Mouse (Mus musculus) CH12.LX (cell line): ENCODE results near the gene Slc4a10. TPM values are rescaled to one million over a fixed set of nuclear protein-coding genes. Genes with fewer than 3 reads are reported as not detected.

Experiments
- DNase-seq: peaks from one replicate; pipeline ENCODE4 v3.0.0-alpha.2; 2013; ENCODE audit errors: extremely low read depth
- H3K27ac ChIP-seq: 2 replicates; pipeline ENCODE4 v1.5.1; 2012; ENCODE audit warnings: low read depth, mild to moderate bottlenecking, control low read depth, moderate library complexity; ENCODE audit not compliant: insufficient read depth
- H3K27me3 ChIP-seq: replicated peaks from 2 replicates; pipeline ENCODE3; 2012; ENCODE audit warnings: inconsistent platforms
- H3K36me3 ChIP-seq, 2 experiments: replicated peaks in 1 of 2; 2 replicates each; pipeline versions ENCODE3 to v1.6.1; 2012; ENCODE audit warnings: inconsistent platforms in 1 of 2, low read length in 1 of 2, mild to moderate bottlenecking in 1 of 2, mixed read lengths in 1 of 2, moderate library complexity in 1 of 2; ENCODE audit not compliant: control insufficient read depth in 1 of 2, insufficient read depth in 1 of 2
- H3K4me1 ChIP-seq, 2 experiments: 2 replicates each; pipeline ENCODE4 v1.6.1; 2012; ENCODE audit warnings: inconsistent platforms in 1 of 2, moderate library complexity in 1 of 2; ENCODE audit not compliant: insufficient read depth in 2 of 2, control insufficient read depth in 1 of 2
- H3K4me2 ChIP-seq: 2 replicates; pipeline ENCODE4 v1.6.1; 2012; ENCODE audit warnings: low read depth, mild to moderate bottlenecking, control low read depth; ENCODE audit not compliant: poor library complexity, insufficient read depth, severe bottlenecking
- H3K4me3 ChIP-seq, 3 experiments: fragments of 150-350 bp in 1 of 3; sonication (generic) in 1 of 3; replicated peaks in 1 of 3; 2 replicates each; pipeline versions ENCODE3 to v1.5.1; 2011 to 2012; ENCODE audit warnings: low read depth in 2 of 3, low read length in 2 of 3, mild to moderate bottlenecking in 2 of 3, moderate library complexity in 2 of 3, control low read depth in 1 of 3, improper control_type of control experiment in 1 of 3, inconsistent platforms in 1 of 3, mixed read lengths in 1 of 3; ENCODE audit not compliant: poor library complexity in 1 of 3
- H3K79me2 ChIP-seq: replicated peaks from 2 replicates; pipeline ENCODE4 v1.6.1; 2012; ENCODE audit warnings: mild to moderate bottlenecking, moderate library complexity; ENCODE audit not compliant: control insufficient read depth, poor library complexity, insufficient read depth, severe bottlenecking; ENCODE audit errors: extremely low read depth
- H3K9ac ChIP-seq: 2 replicates; pipeline ENCODE4 v1.6.1; 2012; ENCODE audit warnings: low read depth, mild to moderate bottlenecking, control low read depth, moderate library complexity; ENCODE audit not compliant: insufficient read depth
- H3K9me3 ChIP-seq: replicated peaks from 2 replicates; pipeline ENCODE3; 2012; ENCODE audit warnings: low read length, inconsistent platforms, mixed read lengths
- BHLHE40 ChIP-seq: IDR thresholded peaks from 2 replicates; pipeline ENCODE4 v1.6.1; 2011; ENCODE audit warnings: mild to moderate bottlenecking, low read depth, low read length, improper control_type of control experiment
- CHD2 ChIP-seq: IDR thresholded peaks from 2 replicates; pipeline ENCODE4 v1.6.1; 2011; ENCODE audit warnings: low read length, improper control_type of control experiment
- CTCF ChIP-seq, 2 experiments: IDR thresholded peaks in 1 of 2; conservative IDR thresholded peaks in 1 of 2; 2 replicates each; pipeline ENCODE4 v1.5.1; 2011 to 2012; ENCODE audit warnings: low read depth in 2 of 2, low read length in 2 of 2, improper control_type of control experiment in 1 of 2, inconsistent platforms in 1 of 2, mild to moderate bottlenecking in 1 of 2, moderate library complexity in 1 of 2
- GABPA ChIP-seq: IDR thresholded peaks from 2 replicates; pipeline ENCODE4 v1.6.1; 2012; ENCODE audit warnings: low read depth, low read length, improper control_type of control experiment, inconsistent platforms; ENCODE audit not compliant: insufficient replicate concordance
- HCFC1 ChIP-seq: IDR thresholded peaks from 2 replicates; pipeline ENCODE4 v1.6.1; 2012; ENCODE audit warnings: low read depth, mild to moderate bottlenecking, inconsistent platforms, low read length, improper control_type of control experiment
- IRF4 ChIP-seq: IDR thresholded peaks from 2 replicates; pipeline ENCODE4 v1.6.1; 2014; ENCODE audit warnings: low read depth, mild to moderate bottlenecking, inconsistent platforms, low read length, improper control_type of control experiment
- JUN ChIP-seq: IDR thresholded peaks from 2 replicates; pipeline ENCODE4 v1.6.1; 2011; ENCODE audit warnings: low read depth, mild to moderate bottlenecking, low read length, improper control_type of control experiment, moderate library complexity; ENCODE audit not compliant: insufficient read depth
- JUND ChIP-seq: conservative IDR thresholded peaks from 2 replicates; pipeline ENCODE4 v1.6.1; 2011; ENCODE audit warnings: low read depth, low read length, improper control_type of control experiment
- MAFK ChIP-seq: IDR thresholded peaks from 2 replicates; pipeline ENCODE4 v1.6.1; 2011; ENCODE audit warnings: low read length, improper control_type of control experiment; ENCODE audit not compliant: insufficient replicate concordance
- MAX ChIP-seq: IDR thresholded peaks from 2 replicates; pipeline ENCODE4 v1.6.1; 2011; ENCODE audit warnings: low read length, improper control_type of control experiment
- MAZ ChIP-seq: IDR thresholded peaks from 2 replicates; pipeline ENCODE4 v1.6.1; 2012; ENCODE audit warnings: low read depth, mild to moderate bottlenecking, inconsistent platforms, low read length, improper control_type of control experiment, moderate library complexity
- MEF2A ChIP-seq: IDR thresholded peaks from 2 replicates; pipeline ENCODE4 v1.6.1; 2014; ENCODE audit warnings: low read depth, mild to moderate bottlenecking, inconsistent platforms, low read length, improper control_type of control experiment, borderline replicate concordance
- POLR2AphosphoS2 ChIP-seq: IDR thresholded peaks from 2 replicates; pipeline ENCODE4 v1.6.1; 2011; ENCODE audit warnings: low read depth, low read length, improper control_type of control experiment
- SMC3 ChIP-seq: IDR thresholded peaks from 2 replicates; pipeline ENCODE4 v1.6.1; 2011; ENCODE audit warnings: low read depth, low read length, improper control_type of control experiment
- USF1 ChIP-seq: IDR thresholded peaks from 2 replicates; pipeline ENCODE4 v1.6.1; 2014; ENCODE audit warnings: low read depth, mild to moderate bottlenecking, inconsistent platforms, low read length, improper control_type of control experiment
- ZC3H11A ChIP-seq: IDR thresholded peaks from 2 replicates; pipeline ENCODE4 v1.6.1; 2012; ENCODE audit warnings: low read depth, mild to moderate bottlenecking, inconsistent platforms, low read length, improper control_type of control experiment
- ZMIZ1 ChIP-seq: IDR thresholded peaks from 2 replicates; pipeline ENCODE4 v1.6.1; 2012; ENCODE audit warnings: low read depth, mild to moderate bottlenecking, inconsistent platforms, low read length, improper control_type of control experiment
- ZNF384 ChIP-seq: IDR thresholded peaks from 2 replicates; pipeline ENCODE4 v1.6.1; 2012; ENCODE audit warnings: low read depth, low read length, improper control_type of control experiment, inconsistent platforms
- dilution Hi-C: fragments of 300-500 bp; cut with MboI; formaldehyde crosslinking; loops from 2 replicates; pipeline ENCODE4 v1.14.3; 2020; ENCODE audit warnings: low sequenced_read_pairs; ENCODE audit not compliant: extremely low pct_unique_long_range_greater_than_20kb, extremely low pct_ligation_motif_present
- in situ Hi-C: fragments of 300-500 bp; cut with MboI; formaldehyde crosslinking; loops from 3 replicates; pipeline ENCODE4 v1.14.3; 2019; ENCODE audit warnings: low sequenced_read_pairs, low pct_ligation_motif_present, low pct_unique_long_range_greater_than_20kb, mixed read lengths
- polyA plus RNA-seq: library from polyadenylated mRNA; unstranded; fragments of >175 nt; gene quantifications from 2 replicates; pipeline ENCODE4 v1.2.1, GENCODE M21; 2012; ENCODE audit warnings: low read depth; ENCODE audit not compliant: insufficient read length
- total RNA-seq, 2 experiments: library from RNA; depleted of rRNA; stranded (reverse); fragments of 300-350 nt in 1 of 2; fragments of >200 nt in 1 of 2; gene quantifications; 2 replicates each; pipeline ENCODE4 v1.2.3; 2012 to 2014

The Slc4a10 gene
- total and polyA plus RNA-seq, 3 experiments, result not detected

DNA sequence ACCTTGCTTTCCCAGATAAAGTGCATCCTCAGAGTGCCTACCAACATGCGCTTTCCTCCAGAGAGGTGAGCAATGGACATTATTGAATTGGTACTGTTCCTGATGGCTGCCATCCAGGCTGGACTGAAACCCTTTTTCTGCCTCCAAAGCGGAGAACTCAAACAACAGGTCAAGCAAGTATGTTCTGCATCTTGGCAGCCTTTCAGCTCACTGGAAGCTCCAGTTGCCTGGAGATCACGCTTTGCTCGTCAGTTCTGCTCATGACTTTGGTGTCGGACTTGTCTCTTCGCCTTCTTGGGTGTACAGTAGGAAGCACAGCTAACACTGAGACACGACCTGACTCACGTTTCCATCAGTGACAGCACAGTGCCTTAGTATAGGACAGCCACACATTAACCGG lies 315.9 kb downstream of the Slc4a10 start:
- H3K4me1 ChIP-seq, result no peaks in the 10 kb centered on the region
- no peaks in the 10 kb centered on the region for H3K9me3 ChIP-seq
- H3K9ac ChIP-seq, result no peak overlapping the region
- H3K27me3 ChIP-seq, result no peaks in the 10 kb centered on the region
- DNase-seq, result no peak
- H3K36me3 ChIP-seq, result peaks cover 0 to 3% of the 10 kb centered on the region in 2 experiments
- no peak overlapping the region for H3K4me2 ChIP-seq
- in situ Hi-C loops, result no loop called here
- dilution Hi-C loops, result no loop called here
- H3K4me3 ChIP-seq, result no peak overlapping the region
- H3K27ac ChIP-seq, result no peak overlapping the region
- H3K79me2 ChIP-seq, result no peaks in the 10 kb centered on the region
- no peak for TF ChIP-seq MAX
- TF ChIP-seq HCFC1, result no peak
- no peak for TF ChIP-seq ZNF384
- TF ChIP-seq BHLHE40, result no peak
- TF ChIP-seq USF1, result no peak
- TF ChIP-seq IRF4, result no peak
- TF ChIP-seq MAZ, result no peak
- no peak for TF ChIP-seq POLR2AphosphoS2

DNA sequence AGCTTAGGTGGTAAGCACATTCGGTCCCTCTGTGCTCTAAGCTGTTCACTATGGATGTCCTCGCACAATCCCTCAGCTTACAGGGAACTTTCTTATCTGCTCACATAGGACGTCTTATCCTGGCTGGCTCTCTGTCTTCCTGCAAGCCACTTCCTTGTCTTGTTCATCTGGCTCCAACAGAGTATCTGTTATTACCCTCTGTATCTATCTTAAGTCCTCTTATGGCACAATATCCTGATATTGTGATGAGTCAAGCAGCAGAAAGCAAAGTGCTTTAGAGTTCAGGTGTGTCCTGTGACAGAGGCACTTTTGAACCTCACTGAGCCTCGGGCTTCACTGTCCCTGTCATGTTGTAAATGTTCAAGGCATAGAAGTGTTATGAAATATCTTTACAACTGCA lies 317.3 kb downstream of the Slc4a10 start:
- H3K79me2 ChIP-seq, result no peaks in the 10 kb centered on the region
- no peaks in the 10 kb centered on the region for H3K4me1 ChIP-seq
- H3K4me2 ChIP-seq, result no peak overlapping the region
- H3K9me3 ChIP-seq, result no peaks in the 10 kb centered on the region
- H3K27ac ChIP-seq, result no peak overlapping the region
- dilution Hi-C loops (no loop called here), in situ Hi-C loops (no loop called here)
- peaks cover 0 to 3% of the 10 kb centered on the region in 2 experiments for H3K36me3 ChIP-seq
- TF ChIP-seq GABPA, result no peak
- TF ChIP-seq CTCF (conservative IDR thresholded peaks at IDR 0.05 in 1 of 2, IDR thresholded peaks at IDR 0.05 in 1 of 2; ENCODE audit: low read depth in 2 of 2, low read length in 2 of 2), result no peak
- TF ChIP-seq CHD2, result no peak
- no peak for TF ChIP-seq ZC3H11A
- no peak for TF ChIP-seq ZMIZ1
- TF ChIP-seq MAX, result no peak
- TF ChIP-seq MAFK, result no peak
- no peak for TF ChIP-seq MAZ
- no peak for TF ChIP-seq POLR2AphosphoS2
- no peak for TF ChIP-seq SMC3
- no peak for TF ChIP-seq MEF2A
- TF ChIP-seq USF1, result no peak
- no peak for TF ChIP-seq JUN
- no peak for TF ChIP-seq JUND
- no peak overlapping the region for H3K9ac ChIP-seq
- H3K4me3 ChIP-seq, result no peak overlapping the region
- no peaks in the 10 kb centered on the region for H3K27me3 ChIP-seq
- no peak for DNase-seq
